Mouse (Mus musculus) retina, postnatal 1 day (tissue): ENCODE data around the gene Cxcl12.

ENCODE experiments used
- DNase-seq: peaks from one replicate; pipeline ENCODE4 v3.0.0-alpha.2; 2012

The Cxcl12 gene

GRCm38 (mm10) chr6:117168321-117169011 is at the start of gene Cxcl12:
Cxcl12 (plus strand) TSS chr6:117168535.
- peak; percentile 68 for DNase-seq

- DNase-seq, result no peak
Observed at GRCm38 (mm10) chr6:117122074-117122473, 46.3 kb upstream of the Cxcl12 start.

GRCm38 (mm10) chr6:117126356-117126755 is 42.0 kb upstream of the Cxcl12 start:
- no peak for DNase-seq

GRCm38 (mm10) chr6:117129443-117129842 is 38.9 kb upstream of the Cxcl12 start:
- DNase-seq, result no peak

- DNase-seq, result no peak
Observed at GRCm38 (mm10) chr6:117130680-117131111, 37.6 kb upstream of the Cxcl12 start.

- DNase-seq, result no peak
Observed at GRCm38 (mm10) chr6:117134526-117134925, 33.8 kb upstream of the Cxcl12 start.

- DNase-seq, result no peak
Observed at GRCm38 (mm10) chr6:117137735-117138134, 30.6 kb upstream of the Cxcl12 start.

GRCm38 (mm10) chr6:117140907-117141306 is 27.4 kb upstream of the Cxcl12 start:
- DNase-seq, result no peak

- DNase-seq, result no peak
Observed at GRCm38 (mm10) chr6:117146951-117147350, 21.4 kb upstream of the Cxcl12 start.

- no peak for DNase-seq
Observed at GRCm38 (mm10) chr6:117151484-117152149, 16.7 kb upstream of the Cxcl12 start.

GRCm38 (mm10) chr6:117153046-117153445 is 15.3 kb upstream of the Cxcl12 start:
- DNase-seq, result no peak

GRCm38 (mm10) chr6:117156846-117157245 is 11.5 kb upstream of the Cxcl12 start:
- DNase-seq, result no peak

GRCm38 (mm10) chr6:117159710-117160690 is 8.3 kb upstream of the Cxcl12 start:
- DNase-seq, result no peak

GRCm38 (mm10) chr6:117163486-117163885 is 4.8 kb upstream of the Cxcl12 start:
- no peak for DNase-seq

GRCm38 (mm10) chr6:117166581-117167425 is 1.5 kb upstream of the Cxcl12 start:
- DNase-seq, result peak; percentile 84

GRCm38 (mm10) chr6:117167426-117167730 is 957 bp upstream of the Cxcl12 start:
- DNase-seq, result no peak

- peak; percentile 45 for DNase-seq
Observed at GRCm38 (mm10) chr6:117169051-117169909, 945 bp downstream of the Cxcl12 start.

- no peak for DNase-seq
Observed at GRCm38 (mm10) chr6:117169910-117170747, 1.8 kb downstream of the Cxcl12 start.

GRCm38 (mm10) chr6:117172358-117172757 is 4.0 kb downstream of the Cxcl12 start:
- DNase-seq, result no peak

GRCm38 (mm10) chr6:117173876-117174275 is 5.5 kb downstream of the Cxcl12 start:
- DNase-seq, result peak; percentile 81
